Mouse (Mus musculus): Measurements from ENCODE around the gene Meis1. TPM values are rescaled to one million over a fixed set of nuclear protein-coding genes. Genes with fewer than 3 reads are reported as not detected.

The Meis1 gene
- total and polyA plus RNA-seq, 3 experiments, result 8.2 to 16.5 TPM; not detected in 1

DNA sequence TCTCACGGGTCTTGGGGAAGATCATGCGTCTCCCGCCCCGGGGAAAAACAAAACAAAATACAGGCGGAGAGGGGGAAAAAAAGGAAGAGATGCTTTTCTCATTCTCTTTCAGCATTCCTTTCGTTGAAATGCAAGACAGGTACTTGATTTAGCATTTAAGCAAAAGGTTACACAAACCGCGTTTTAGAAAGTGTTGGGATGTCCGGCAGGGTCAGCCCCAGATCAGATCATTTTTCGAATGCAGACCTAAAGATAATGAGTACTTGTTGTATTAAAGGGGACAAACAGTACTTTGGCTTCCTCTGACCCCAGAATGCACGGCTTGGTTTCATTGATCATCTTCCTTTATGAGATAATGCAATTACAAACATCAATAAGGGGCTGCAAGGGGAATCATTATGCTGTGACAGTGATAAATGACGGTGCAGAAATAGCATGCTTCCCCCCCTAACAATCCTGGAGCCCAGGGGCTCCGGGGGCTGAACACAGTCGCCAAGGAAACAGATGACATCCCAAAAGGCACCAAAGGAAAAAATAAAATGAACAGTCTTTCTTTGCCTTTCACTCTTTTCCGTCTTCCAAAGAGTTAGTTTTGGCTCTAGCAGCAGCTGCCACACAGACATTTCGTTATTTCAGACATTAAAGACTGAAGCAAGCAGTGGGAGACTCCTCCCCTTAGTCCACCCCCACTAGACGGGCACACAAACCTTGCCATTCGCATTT lies 144.3 kb downstream of the Meis1 start:
- no peak for DNase-seq (ENCODE audit: low read depth, low spot score)
- Histone ChIP-seq H3K4me3 (ENCODE audit: control insufficient read depth in 1 of 2, insufficient read depth in 1 of 2, low read depth in 2 of 2, low read length in 2 of 2) (no peak overlapping the region), H3K9me3 (replicated peaks; ENCODE audit: insufficient read depth, low read length) (no peaks in the 10 kb centered on the region), H3K79me2 (ENCODE audit: control insufficient read depth, insufficient read depth, low read length, poor library complexity) (no peaks in the 10 kb centered on the region; the same call in 1 of the 2 replicates), H3K4me1 (ENCODE audit: control insufficient read depth in 1 of 2, insufficient read depth in 2 of 2, low read length in 2 of 2) (peaks cover 1 to 2% of the 10 kb centered on the region in 2 experiments; a peak in 1 of 4 replicates), H3K27ac (ENCODE audit: control insufficient read depth, low read depth, low read length) (no peak overlapping the region), H3K36me3 (ENCODE audit: control insufficient read depth in 1 of 2, insufficient read depth in 2 of 2, low read length in 2 of 2) (peaks cover 0 to under 1% of the 10 kb centered on the region in 2 experiments; a peak in 2 of 4 replicates), H3K9ac (ENCODE audit: control insufficient read depth, low read depth, low read length, poor library complexity, severe bottlenecking) (no peak overlapping the region), H3K27me3 (ENCODE audit: control insufficient read depth in 1 of 2, insufficient read depth in 2 of 2, low read length in 2 of 2) (peaks cover 3 to 4% of the 10 kb centered on the region in 2 experiments; a peak in 2 of 4 replicates)
- TF ChIP-seq JUND (IDR thresholded peaks at IDR 0.05; ENCODE audit: low read depth, low read length) (no peak), SMC3 (IDR thresholded peaks at IDR 0.05; ENCODE audit: low read depth, low read length) (no peak), SIN3A (IDR thresholded peaks at IDR 0.05; ENCODE audit: low read length) (no peak), MAZ (IDR thresholded peaks at IDR 0.05; ENCODE audit: low read depth, low read length) (no peak), MAFK (IDR thresholded peaks at IDR 0.05; ENCODE audit: borderline replicate concordance, low read depth, low read length) (no peak), MEF2A (IDR thresholded peaks at IDR 0.05; ENCODE audit: extremely low read depth, insufficient replicate concordance, low read depth, low read length, poor library complexity, severe bottlenecking) (no peak), ELF1 (IDR thresholded peaks at IDR 0.05; ENCODE audit: low read depth, low read length) (no peak), POLR2AphosphoS5 (IDR thresholded peaks at IDR 0.05; ENCODE audit: borderline replicate concordance, low read depth, low read length) (no peak), POLR2A (IDR thresholded peaks at IDR 0.05; ENCODE audit: control insufficient read depth in 1 of 2, insufficient read depth in 1 of 2, low read depth in 1 of 2, low read length in 2 of 2, poor library complexity in 1 of 2) (no peak)

DNA sequence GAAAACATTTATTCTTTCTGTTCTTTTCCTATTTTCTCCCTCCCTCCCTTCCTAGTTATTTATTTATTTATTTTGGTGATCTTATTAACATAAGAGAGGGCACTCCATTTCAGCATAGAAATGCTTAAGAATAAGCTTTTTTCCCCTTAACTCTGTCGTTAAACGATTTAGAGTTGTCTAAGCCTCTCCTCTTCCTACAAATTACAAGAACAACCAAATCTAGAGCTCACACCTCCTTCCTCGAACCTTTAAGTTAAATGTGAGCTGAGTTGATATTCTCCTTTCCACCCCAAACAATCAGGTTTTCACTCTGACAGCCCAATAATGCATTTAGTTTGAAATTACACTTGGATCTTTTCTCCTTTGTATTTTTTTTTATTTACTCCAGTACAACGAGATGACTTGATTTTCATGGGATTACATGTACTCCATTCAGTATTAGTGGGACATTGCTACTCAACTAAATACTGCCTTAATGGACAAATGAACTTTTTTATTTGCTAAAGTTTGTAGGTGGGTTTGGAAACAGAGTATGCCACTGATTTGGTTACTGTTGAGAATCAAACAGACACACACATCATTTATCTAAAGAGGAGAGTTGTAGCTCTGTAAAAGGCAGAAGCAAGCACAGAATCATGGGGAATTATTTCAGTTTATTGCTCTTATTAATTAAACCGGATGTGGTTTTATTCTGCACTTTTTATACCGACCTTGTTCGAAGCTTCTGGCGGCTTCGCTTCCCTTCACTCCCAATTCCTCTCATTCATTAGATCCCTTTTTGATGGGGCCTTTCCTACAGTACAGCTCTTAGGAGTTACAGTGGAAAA lies 145.1 kb downstream of the Meis1 start:
- H3K4me3 ChIP-seq (ENCODE audit: control insufficient read depth in 1 of 2, insufficient read depth in 1 of 2, low read depth in 2 of 2, low read length in 2 of 2), result no peak overlapping the region
- TF ChIP-seq CHD1 (IDR thresholded peaks at IDR 0.05; ENCODE audit: low read depth, low read length) (no peak), CTCF (IDR thresholded peaks at IDR 0.05 in 2 of 3, conservative IDR thresholded peaks at IDR 0.05 in 1 of 3; ENCODE audit: control insufficient read depth in 1 of 3, insufficient read depth in 1 of 3, low read depth in 2 of 3, low read length in 3 of 3, poor library complexity in 1 of 3, severe bottlenecking in 1 of 3) (no peak), NELFE (IDR thresholded peaks at IDR 0.05; ENCODE audit: low read depth, low read length) (no peak), POLR2AphosphoS5 (IDR thresholded peaks at IDR 0.05; ENCODE audit: borderline replicate concordance, low read depth, low read length) (no peak), JUND (IDR thresholded peaks at IDR 0.05; ENCODE audit: low read depth, low read length) (no peak), ETS1 (IDR thresholded peaks at IDR 0.05; ENCODE audit: low read depth, low read length) (no peak), SMC3 (IDR thresholded peaks at IDR 0.05; ENCODE audit: low read depth, low read length) (no peak), SIN3A (IDR thresholded peaks at IDR 0.05; ENCODE audit: low read length) (no peak), ELF1 (IDR thresholded peaks at IDR 0.05; ENCODE audit: low read depth, low read length) (no peak), MEF2A (IDR thresholded peaks at IDR 0.05; ENCODE audit: extremely low read depth, insufficient replicate concordance, low read depth, low read length, poor library complexity, severe bottlenecking) (no peak), TCF12 (IDR thresholded peaks at IDR 0.05; ENCODE audit: low read depth, low read length) (no peak), MAX (IDR thresholded peaks at IDR 0.05; ENCODE audit: low read length) (no peak), USF2 (IDR thresholded peaks at IDR 0.05; ENCODE audit: borderline replicate concordance in 1 of 2, insufficient read depth in 1 of 2, low read depth in 1 of 2, low read length in 2 of 2) (no peak), MYC (IDR thresholded peaks at IDR 0.05; ENCODE audit: low read depth, low read length) (no peak)
- no peak overlapping the region for H3K27ac ChIP-seq (ENCODE audit: control insufficient read depth, low read depth, low read length)
- DNase-seq (ENCODE audit: low read depth, low spot score), result no peak
- no peaks in the 10 kb centered on the region for H3K4me1 ChIP-seq (ENCODE audit: control insufficient read depth in 1 of 2, insufficient read depth in 2 of 2, low read length in 2 of 2)
- no peak overlapping the region for H3K9ac ChIP-seq (ENCODE audit: control insufficient read depth, low read depth, low read length, poor library complexity, severe bottlenecking)
- no peaks in the 10 kb centered on the region for H3K9me3 ChIP-seq (replicated peaks; ENCODE audit: insufficient read depth, low read length)
- H3K27me3 ChIP-seq (ENCODE audit: control insufficient read depth in 1 of 2, insufficient read depth in 2 of 2, low read length in 2 of 2), result peaks cover 3 to 6% of the 10 kb centered on the region in 2 experiments; a peak in 2 of 4 replicates
- no peaks in the 10 kb centered on the region; the same call in 1 of the 2 replicates for H3K79me2 ChIP-seq (ENCODE audit: control insufficient read depth, insufficient read depth, low read length, poor library complexity)
- no peaks in the 10 kb centered on the region for H3K36me3 ChIP-seq (ENCODE audit: control insufficient read depth in 1 of 2, insufficient read depth in 2 of 2, low read length in 2 of 2)
